Comparison of ENCODE assay signal across 10 mouse cellular contexts in the genomic region with DNA sequence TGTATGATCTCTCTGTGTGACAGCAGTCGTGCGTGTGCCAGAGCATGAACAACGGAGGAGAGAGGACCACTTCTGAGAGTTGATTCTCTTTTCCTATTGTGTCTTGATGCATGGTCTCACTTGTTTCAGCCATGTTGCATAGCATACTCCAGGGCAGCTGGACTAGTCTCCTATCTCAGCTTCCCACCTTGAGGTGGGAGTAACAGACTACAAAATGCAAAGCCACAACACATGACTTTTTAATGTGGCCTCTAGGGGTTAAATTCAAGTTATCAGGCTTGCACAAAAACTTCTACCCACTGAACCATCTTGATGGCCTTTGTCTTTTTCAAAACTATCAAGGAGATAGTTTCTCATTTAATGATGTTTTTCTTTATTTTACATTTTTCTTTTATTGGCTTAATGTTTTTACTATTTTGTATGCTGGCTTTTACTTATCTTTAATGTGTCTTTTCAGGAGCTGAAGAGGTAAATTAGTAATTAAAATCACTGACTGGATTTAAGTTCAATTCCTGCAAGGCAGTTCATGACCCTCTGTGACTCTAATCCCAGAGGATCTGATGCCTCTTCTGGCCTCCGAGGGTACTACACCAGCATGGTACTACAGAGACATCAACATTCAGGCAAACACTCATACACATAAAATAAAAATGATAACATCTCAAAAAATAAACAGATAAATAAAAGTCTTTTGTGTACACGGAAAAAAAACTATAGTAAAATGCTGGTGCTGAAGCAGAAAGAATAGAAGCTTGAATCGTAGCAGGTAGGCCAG. TPM values are rescaled to one million over a fixed set of nuclear protein-coding genes. Genes with fewer than 3 reads are reported as not detected.
A peak's percentile ranks its signal among the peaks of the same experiment; 100 is the strongest.
DNase-seq lines count a peak whose midpoint lies in the region; ATAC-seq and TF ChIP-seq lines count a peak whose summit lies in the region.
"Had no signal": no experiment of that assay in that cellular context is flagged by ENCODE, and none has a peak within 500 bp of the region (broad histone marks: within the 10 kb centered on the region; RNA-seq: fewer than 3 reads in every experiment).

No protein-coding gene starts in this region.

- intact Hi-C loops in gastrocnemius, adult 2 months (cut with DNase I): loop anchor here (10.0 kb wide), 1 partner anchor 52 kb away; no protein-coding TSS in a partner anchor

- no peaks in the 10 kb centered on the region for H3K9me3 ChIP-seq in lung, embryonic 14.5 days (ENCODE audit: low read depth, low read length)
- H3K9me3 ChIP-seq in forebrain, embryonic 14.5 days (replicated peaks; ENCODE audit: control insufficient read depth, low read length): no peaks in the 10 kb centered on the region
- H3K9me3 ChIP-seq in forebrain, embryonic 10.5 days: no peaks in the 10 kb centered on the region

- TF ChIP-seq CTCF in gastrocnemius, adult 2 months (IDR thresholded peaks at IDR 0.05): peak; percentile 60
- peak; percentile 58 for TF ChIP-seq CTCF in lung, embryonic 14.5 days (IDR thresholded peaks at IDR 0.05; ENCODE audit: low read depth)

- H3K9ac ChIP-seq in lung, embryonic 14.5 days: no peak overlapping the region
- H3K9ac ChIP-seq in forebrain, embryonic 14.5 days (ENCODE audit: low read length): no peak overlapping the region

- no peak overlapping the region for H3K4me3 ChIP-seq in gastrocnemius, adult 2 months
- H3K4me3 ChIP-seq in lung, embryonic 14.5 days (ENCODE audit: low read depth, low read length): no peak overlapping the region
- no peak overlapping the region for H3K4me3 ChIP-seq in forebrain, embryonic 14.5 days (ENCODE audit: low read depth, low read length)
- H3K4me3 ChIP-seq in forebrain, embryonic 10.5 days: no peak overlapping the region

- no peak for ATAC-seq in lung, embryonic 14.5 days (ENCODE audit: insufficient read depth)
- peak; percentile 80 for ATAC-seq in megakaryocyte progenitor cell, adult 5-6 weeks (replicated peaks; ENCODE audit: poor library complexity)
- ATAC-seq in forebrain, embryonic 14.5 days: no peak

- WGBS in lung, embryonic 14.5 days: 77% methylated on average over 6 of the region's 6 CpGs
- WGBS in forebrain, embryonic 14.5 days: 81% methylated on average over 6 of the region's 6 CpGs
- WGBS in forebrain, embryonic 10.5 days: 82% methylated on average over 6 of the region's 6 CpGs

- no peaks in the 10 kb centered on the region for H3K36me3 ChIP-seq in lung, embryonic 14.5 days (ENCODE audit: insufficient read depth)
- no peaks in the 10 kb centered on the region for H3K36me3 ChIP-seq in forebrain, embryonic 14.5 days (ENCODE audit: control insufficient read depth, insufficient read depth, low read length)
- no peaks in the 10 kb centered on the region for H3K36me3 ChIP-seq in forebrain, embryonic 10.5 days (replicated peaks)

- no peak overlapping the region for H3K27ac ChIP-seq in gastrocnemius, adult 2 months
- H3K27ac ChIP-seq in lung, embryonic 14.5 days (ENCODE audit: low read depth): no peak overlapping the region
- H3K27ac ChIP-seq in forebrain, embryonic 14.5 days (ENCODE audit: low read depth, low read length): no peak overlapping the region
- no peak overlapping the region for H3K27ac ChIP-seq in forebrain, embryonic 10.5 days

- no peak overlapping the region for H3K4me2 ChIP-seq in lung, embryonic 14.5 days
- H3K4me2 ChIP-seq in forebrain, embryonic 14.5 days (ENCODE audit: low read length): no peak overlapping the region

- H3K4me1 ChIP-seq in lung, embryonic 14.5 days (ENCODE audit: insufficient read depth): no peaks in the 10 kb centered on the region
- no peaks in the 10 kb centered on the region for H3K4me1 ChIP-seq in forebrain, embryonic 14.5 days (ENCODE audit: control insufficient read depth, insufficient read depth, low read length)
- H3K4me1 ChIP-seq in forebrain, embryonic 10.5 days: 0 out of 2 replicates have a peak, but pooled peaks cover 4% of the 10 kb centered on the region

- no peaks in the 10 kb centered on the region for H3K27me3 ChIP-seq in lung, embryonic 14.5 days (ENCODE audit: insufficient read depth, low read length)
- H3K27me3 ChIP-seq in forebrain, embryonic 14.5 days (replicated peaks; ENCODE audit: control insufficient read depth, insufficient read depth, low read length): no peaks in the 10 kb centered on the region
- H3K27me3 ChIP-seq in forebrain, embryonic 10.5 days (ENCODE audit: poor library complexity, severe bottlenecking): no peaks in the 10 kb centered on the region

- no peak for DNase-seq in gastrocnemius, adult 2 months
- DNase-seq in gastrocnemius, adult 18-20 months (ENCODE audit: low spot score): no peak
- peak; percentile 38 for DNase-seq in lung, embryonic 14.5 days
- DNase-seq in lung, postnatal 10 days: no peak
- peak; percentile 48 for DNase-seq in c-Kit-positive CD71-positive TER-119-negative erythroid progenitor cells, embryonic 14.5 days (ENCODE audit: low read depth)
- DNase-seq in forebrain, embryonic 14.5 days (ENCODE audit: low spot score): no peak
- DNase-seq in forebrain, embryonic 10.5 days (ENCODE audit: extremely low spot score, low spot score): no peak
- DNase-seq: left cerebral cortex, postnatal 4 days; midbrain, embryonic 14.5 days had no signal

RNA-seq across cellular contexts. Expression of a gene that starts 6.5 kb away (rescaled TPM):
- total RNA-seq in gastrocnemius, adult 2 months (2021): under 1 TPM; 0.20 to 0.41 TPM
- total RNA-seq in gastrocnemius, adult 18-20 months (2021): under 1 TPM; 0.09 to 0.14 TPM
- 0.74 and 0.79 TPM in 2 replicates for polyA plus RNA-seq in lung, embryonic 14.5 days (2014; fragmentation: Nextera tagmentation; extraction: Ambion mirVana)
- total RNA-seq in megakaryocyte progenitor cell, adult 5-6 weeks (2015): 0.17 TPM in 1 of 2 replicates, not detected in the other
- total RNA-seq in megakaryocyte progenitor cell, adult 5-6 weeks (2017): not detected in 2 replicates
- 1.5 and 1.8 TPM in 2 replicates for polyA plus RNA-seq in forebrain, embryonic 14.5 days (2014; fragmentation: Nextera tagmentation; extraction: Ambion mirVana)
- 0.32 and 0.55 TPM in 2 replicates for polyA plus RNA-seq in forebrain, embryonic 10.5 days (2016; fragmentation: Nextera tagmentation; extraction: Ambion mirVana)

Comparison
In these comparisons a context has a peak if more than half of its experiments do, and no peak if none do; other contexts are left out.
1. DNase-seq: peak in lung, embryonic 14.5 days (single experiment) and c-Kit-positive CD71-positive TER-119-negative erythroid progenitor cells, embryonic 14.5 days (single experiment); none in gastrocnemius, adult 2 months (single experiment), gastrocnemius, adult 18-20 months (single experiment), lung, postnatal 10 days (single experiment), forebrain, embryonic 14.5 days (single experiment) and forebrain, embryonic 10.5 days (single experiment).